Mouse (Mus musculus): ENCODE data around the gene Prkca.

GRCm38 (mm10) chr11:108223613-108224232 is 120.0 kb downstream of the Prkca start:
- TF ChIP-seq CTCF (IDR thresholded peaks at IDR 0.05; ENCODE audit: control insufficient read depth, insufficient read depth, insufficient read length), result no peak
- no peak for TF ChIP-seq MYOD1 (IDR thresholded peaks at IDR 0.05; ENCODE audit: control insufficient read depth, insufficient read length, low read depth)
- no peak for TF ChIP-seq USF1 (IDR thresholded peaks at IDR 0.05; ENCODE audit: low read depth)
- TF ChIP-seq MAX (IDR thresholded peaks at IDR 0.05), result no peak
